Mouse (Mus musculus): ENCODE measurements at regions not wholly inside any gene's neighbourhood (a gene's known extent, or its start where the extent isn't known, plus 50 kb on each side); places are given as distances from the start of the nearest gene placed in this dataset.

GRCm38 (mm10) chr3:148682445-148682994, 307.8 kb downstream of the Adgrl2 start:
- TF ChIP-seq CTCF (IDR thresholded peaks at IDR 0.05; ENCODE audit: borderline replicate concordance, insufficient read depth, low read length), result no peak
- no peak for TF ChIP-seq POLR2A (IDR thresholded peaks at IDR 0.05; ENCODE audit: low read depth, low read length)

All from embryonic fibroblast, embryonic 13.5 days (primary cell).